Mouse (Mus musculus): ENCODE data around the gene Cacna2d3.

Gene Cacna2d3

DNA sequence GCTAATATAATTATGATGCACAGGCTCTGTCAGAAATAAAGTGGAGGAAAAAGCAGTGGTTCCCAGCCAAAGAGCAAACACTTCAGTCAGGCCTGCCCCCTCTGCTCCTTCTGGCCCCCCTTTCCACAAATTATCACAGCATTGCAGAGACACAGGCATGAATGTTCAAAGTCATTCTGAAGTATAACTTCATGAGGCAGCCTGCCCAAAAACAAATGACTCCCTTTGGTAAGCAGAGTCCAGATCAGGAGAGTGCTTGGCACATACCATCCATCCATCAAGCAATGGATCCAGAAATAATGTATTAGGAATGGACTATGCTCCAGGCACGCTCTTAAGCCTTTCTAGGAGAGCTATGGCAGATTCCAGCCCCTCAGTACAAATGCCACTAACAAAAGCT is 679.3 kb downstream of the Cacna2d3 start:
- no peak for DNase-seq

DNA sequence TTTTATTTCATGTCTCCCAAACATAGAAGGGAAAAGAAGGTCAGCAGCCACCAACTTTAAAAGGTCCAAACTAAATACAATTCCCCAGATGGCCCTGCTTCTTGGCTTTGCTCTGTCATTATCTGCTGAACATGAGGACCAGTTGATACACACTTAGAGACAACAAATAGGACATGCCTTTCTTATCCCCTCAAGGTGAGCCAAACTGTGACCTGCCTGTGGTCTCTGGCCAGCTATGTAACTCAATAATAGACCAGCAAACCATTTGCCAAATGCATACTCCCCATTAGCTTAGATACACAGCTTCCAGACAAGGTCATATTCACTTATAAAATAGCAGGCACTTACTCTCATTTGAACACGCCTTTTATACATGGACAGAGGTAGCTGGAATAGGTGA is 680.2 kb downstream of the Cacna2d3 start:
- DNase-seq: no peak

DNA sequence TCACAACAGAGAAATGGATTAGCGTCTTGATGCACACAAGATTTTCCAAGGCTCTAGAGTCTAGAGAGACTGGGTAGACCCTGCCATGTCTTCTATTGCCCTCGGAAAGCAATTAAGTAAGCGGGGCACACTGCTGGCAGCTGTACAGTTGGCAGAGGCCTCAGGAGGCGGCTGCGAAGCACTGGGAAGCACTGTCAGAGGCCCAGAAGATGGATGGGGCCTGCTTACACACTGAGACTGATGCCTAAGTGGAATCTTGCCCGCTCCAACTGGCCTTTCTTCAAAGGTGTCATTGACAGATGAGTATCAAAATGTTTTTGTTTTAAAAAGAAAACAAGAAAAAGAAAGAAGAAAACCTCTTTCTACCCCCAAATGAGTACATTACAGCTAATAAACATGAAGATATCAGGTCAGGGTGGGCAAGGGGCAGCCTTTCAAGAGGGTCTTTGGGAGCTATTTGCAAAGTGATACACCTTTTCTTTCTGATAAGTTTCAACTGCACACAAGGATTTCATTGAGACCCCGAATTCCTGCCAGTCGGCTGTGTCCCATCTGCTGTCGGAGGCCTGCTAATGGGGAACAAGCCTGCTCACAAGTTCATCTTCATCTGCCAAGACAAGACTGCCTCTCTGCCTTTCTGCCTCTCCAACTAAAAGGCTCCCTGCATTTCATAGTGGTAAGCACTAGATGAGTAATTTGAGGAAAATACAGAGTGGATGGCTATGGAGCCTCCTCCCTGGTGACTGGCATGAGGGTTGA is 680.9 kb downstream of the Cacna2d3 start:
- DNase-seq: no peak

DNA sequence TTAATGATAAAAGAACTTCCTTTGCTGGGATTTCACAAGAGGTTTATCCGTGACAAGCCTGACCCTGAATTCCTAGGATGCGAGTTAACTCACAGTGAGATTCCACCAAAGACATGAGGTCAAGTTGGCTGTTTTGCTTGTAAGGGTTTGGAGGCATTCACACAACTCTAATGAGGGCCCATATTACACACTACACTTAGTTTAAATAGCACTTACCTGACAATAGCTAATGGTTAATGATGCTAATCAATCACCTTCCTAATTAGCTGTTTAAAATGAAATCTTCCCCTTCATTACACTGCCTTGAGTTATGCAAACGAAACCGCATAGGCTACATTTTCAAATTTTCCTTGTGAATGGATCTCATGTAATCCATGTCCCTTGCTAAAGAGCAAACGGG is 683.4 kb downstream of the Cacna2d3 start:
- no peak for DNase-seq

DNA sequence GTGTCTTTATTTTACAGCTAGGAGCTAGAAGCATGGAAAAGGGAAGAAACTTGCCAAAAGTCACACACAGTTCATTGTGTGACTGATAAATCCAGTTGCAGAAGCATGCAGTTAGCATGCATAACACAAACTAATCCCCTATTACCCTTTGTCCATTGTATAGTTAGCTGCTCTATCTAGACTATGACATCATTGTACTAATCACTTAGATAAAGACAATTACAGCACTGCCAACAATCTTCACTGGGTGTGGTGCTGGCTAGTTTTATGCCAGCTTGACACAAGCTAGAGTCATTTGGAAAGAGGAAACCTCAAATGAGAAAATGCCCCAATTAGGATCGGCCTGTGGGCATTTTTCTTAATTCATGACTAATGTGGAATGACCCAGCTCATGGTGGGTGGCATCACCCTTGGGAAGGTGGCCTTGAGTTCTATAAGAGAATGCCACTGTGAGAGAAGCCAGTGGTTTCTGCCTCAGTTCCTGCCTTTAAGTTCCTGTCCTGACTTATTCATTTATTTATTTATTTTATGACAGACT is 689.7 kb downstream of the Cacna2d3 start:
- no peak for DNase-seq

DNA sequence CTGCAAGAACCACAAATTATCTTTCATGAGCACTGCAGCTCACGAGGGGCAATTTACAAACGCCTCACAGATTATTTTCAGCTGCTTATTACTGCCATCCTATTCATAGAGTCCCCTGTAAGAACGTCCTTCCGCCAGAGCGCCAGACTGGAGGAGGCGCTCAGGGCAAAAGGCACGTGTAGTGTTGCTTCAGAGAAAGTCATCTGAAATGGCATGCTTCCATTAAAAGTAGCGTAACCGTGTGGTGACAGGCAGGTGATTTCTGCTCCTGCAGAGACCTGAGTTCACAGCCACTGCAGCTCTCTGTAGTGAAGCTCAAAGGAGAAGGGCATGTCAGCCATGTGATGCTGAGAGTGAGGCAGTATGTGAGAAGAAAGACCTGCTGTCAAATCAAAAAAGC is 691.1 kb downstream of the Cacna2d3 start:
- no peak for DNase-seq

DNA sequence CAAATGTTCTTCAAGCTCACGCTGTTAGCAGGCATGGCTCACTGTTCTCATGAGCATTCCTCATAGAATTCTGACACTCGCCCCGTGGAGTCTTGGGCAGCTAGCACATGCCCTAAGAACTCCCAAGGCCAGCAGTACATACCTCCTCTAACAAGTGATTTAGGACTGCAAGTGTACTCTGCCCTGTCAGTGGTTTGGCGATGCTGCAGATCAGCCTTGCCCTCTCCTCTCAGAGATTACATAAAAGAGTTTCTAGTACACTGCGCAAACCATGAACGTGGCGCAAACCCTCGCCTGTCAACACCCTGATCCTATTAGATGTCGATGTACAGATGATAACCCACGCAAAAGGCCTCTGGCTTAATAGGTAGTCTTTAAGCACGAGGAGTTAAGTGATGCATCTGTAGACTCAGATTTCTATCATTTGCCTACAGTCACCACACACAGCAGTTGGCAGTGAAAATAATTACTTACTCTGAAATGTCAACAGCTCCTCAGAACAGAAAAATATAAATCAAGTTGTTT is 691.7 kb downstream of the Cacna2d3 start:
- DNase-seq: no peak

DNA sequence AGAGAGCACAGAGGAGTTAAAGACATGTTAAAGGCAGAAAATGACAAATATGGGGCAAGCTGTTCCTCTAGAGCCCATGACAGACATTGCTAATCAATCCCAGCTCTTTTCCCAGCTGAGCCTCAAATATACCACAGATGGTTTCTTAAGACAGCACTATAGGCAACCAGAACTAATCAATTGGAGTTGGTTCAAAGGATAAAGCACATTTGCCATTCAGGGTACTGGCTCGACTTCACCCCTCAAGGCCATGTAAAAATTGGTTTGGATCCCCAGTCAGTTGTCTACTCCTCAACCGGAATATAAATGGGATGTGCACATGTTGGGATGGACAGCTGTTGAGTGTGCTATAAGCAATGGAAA is 692.6 kb downstream of the Cacna2d3 start:
- DNase-seq: no peak

DNA sequence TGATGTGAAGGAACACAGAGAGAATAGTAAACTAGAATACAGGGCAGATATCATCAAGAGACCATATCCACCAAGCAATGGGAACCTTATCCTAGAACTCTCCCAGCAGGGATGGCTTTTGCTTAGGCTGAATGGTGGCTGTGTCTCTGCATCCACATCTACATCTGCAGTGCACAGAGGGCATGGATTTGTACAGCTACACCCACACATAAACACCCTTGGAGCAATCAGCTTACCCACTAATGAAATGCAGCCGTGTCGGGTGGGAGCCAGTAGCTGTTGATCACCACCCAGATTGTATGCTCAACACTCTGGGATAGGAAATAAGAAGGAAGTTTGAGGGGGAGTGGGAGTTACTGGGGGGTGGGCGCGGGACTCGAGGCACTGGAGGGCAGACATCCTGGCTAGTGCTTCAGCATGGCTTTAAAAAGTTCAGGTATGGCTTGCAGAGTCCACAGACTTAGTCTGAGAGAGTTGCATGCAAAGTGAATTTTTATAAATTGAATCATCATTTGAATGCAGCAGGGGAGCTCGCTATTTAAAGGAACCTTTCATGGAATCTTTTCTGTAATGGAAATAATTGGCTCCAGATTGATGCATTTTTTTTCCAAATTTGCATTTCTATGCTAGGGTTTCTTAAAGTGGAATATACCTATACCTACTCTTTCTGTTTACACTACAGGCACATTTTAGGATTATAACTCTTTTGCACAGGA is 693.1 kb downstream of the Cacna2d3 start:
- DNase-seq: no peak

DNA sequence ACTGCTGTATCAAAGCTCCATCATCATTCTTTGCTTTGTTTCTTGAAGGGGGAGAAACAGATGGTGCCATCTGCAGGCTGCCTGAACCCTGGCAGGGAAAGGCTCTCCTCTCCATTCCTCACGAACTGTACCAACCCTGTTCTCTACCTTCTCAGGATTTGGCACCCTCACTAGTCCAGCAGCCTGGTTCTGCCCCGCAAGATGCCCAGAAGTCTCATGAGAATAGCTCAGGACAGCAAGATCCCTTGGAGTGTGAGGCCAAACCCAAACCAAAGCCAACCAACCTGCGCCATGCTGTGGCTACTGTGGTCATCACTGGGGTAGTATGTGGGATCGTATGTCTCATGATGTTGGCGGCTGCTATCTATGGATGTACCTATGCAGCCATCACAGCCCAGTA is 694.4 kb downstream of the Cacna2d3 start:
- DNase-seq: no peak

DNA sequence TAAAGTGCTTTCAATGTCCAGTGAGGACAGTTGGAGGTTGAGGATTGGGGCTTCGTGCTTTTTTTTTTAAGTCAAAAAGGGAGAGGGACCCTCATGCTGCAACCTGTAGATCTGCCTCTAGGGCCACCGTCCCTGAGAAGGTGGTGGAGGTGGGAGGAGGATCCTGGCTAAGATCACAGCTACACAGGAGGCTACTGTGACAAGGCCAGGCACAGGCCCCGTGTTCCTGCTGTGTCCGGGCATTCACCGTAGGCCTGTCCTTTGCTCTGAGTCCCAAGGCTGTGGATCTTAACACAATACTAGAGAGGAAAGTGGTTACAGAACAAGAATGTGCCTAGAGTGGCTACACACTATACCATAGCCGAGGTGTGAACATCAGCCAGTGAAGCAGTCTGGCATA is 696.3 kb downstream of the Cacna2d3 start:
- DNase-seq: no peak

DNA sequence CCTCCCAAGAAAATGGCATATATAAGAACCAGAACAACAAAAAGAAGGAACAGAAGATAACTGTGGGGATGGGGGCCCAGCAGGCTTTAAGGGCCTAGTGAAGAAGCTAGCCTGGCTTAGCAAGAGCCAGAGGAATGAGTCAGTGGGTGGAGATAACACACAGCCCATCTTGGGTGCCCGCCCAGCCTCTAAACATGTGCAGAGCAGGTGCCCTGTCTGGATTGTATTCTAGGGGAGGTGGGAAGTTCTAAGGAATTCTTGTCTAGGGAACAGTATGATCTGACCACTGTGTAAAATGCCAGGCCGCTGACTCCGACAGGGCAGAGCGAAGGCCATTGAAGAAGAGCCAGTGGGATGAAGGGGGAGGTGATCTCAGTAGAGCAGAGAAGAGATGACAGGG is 698.4 kb downstream of the Cacna2d3 start:
- no peak for DNase-seq

DNA sequence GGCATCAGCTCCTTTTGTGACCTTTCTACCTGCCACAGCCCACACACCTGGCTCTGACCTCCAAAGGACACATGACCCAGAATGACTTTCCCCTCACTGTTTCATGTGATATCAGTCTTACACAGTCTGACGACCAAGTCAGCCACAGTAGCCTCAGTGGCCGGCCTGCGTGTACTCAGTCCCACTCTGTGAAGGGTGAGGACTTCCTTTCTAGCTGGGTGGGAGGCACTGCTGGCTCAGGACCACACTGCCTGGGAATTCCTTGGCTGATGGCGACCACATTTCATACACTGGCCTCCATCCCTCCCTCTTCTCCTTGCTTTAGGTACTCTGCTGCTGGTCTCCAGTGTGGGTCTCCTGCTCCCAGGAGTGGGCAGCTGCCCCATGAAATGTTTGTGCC is 700.4 kb downstream of the Cacna2d3 start:
- DNase-seq: no peak

DNA sequence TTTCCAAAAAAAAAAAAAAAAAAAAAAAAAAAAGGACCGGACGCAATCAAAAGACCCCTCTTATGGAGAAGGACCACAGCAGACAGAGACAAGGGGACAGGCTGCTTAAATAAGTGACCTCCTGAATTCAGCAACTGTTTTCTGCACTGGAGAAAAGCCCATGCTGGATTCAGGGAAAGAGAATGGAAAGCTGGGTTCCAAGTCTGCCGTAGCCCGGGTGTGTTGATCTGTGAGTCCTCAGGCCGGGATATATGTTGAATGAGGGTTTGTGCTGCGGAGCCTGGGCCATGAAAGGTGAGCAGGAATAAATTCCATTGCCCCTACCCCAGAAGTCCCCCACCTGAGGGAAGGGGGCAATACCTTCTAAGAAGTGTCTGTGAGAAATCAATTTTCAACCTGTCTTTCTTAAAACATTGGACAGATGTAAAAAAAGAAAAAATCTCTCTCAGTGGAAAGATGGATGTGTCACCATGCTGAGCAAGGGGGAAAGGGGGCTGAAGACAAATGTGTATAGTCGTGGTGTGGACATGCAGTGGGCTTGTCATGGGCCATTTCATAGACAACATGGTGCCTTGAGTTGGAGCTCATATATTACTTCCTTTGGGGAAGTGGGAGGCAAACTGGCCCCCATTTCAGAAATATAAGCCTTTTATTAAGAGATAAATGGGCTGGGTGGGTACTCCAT is 703.2 kb downstream of the Cacna2d3 start:
- DNase-seq: no peak

DNA sequence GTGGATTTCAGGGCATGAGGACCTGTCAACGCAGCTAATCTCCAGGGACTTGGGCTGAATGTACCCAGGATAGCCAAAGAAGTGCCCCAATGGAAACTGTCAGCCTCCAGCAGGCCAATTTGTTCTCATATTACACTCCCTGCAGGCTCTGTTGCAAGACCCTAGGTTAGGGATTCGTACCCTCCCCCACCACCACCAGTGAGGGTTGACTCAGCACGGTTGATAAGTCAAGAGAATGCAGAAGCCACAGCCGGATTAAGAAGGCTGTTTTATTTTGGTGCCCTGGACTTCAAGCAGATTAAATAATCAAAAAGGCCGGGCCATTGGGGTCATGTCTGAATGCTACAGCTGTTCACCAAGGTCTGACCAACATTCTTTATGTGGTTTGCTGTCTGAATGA is 703.8 kb downstream of the Cacna2d3 start, which contains the start of gene Lrtm1:
Gene Lrtm1, plus strand, starts transcription at position 326 of the 400 bp plus-strand sequence.
- DNase-seq: no peak

DNA sequence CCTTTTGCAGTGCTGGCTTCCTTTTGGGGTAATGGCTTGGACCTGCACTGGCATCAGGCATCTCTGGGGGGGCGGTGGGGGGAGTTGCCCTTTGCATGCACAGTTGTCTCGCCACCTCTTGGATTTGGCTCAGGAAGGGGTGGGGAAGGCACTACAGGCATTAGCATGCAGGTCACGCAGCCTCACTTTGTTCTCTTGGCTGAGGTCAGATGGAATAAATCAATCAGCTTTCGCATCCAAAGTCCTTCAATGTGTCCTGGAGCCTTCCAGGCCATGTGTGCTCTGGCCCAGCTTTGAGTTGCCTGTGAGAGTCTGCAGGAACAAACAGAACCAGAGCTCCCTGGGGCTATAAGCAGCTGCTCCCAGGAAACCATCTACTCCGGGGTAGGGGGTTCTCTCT is 705.8 kb downstream of the Cacna2d3 start:
- DNase-seq: no peak

DNA sequence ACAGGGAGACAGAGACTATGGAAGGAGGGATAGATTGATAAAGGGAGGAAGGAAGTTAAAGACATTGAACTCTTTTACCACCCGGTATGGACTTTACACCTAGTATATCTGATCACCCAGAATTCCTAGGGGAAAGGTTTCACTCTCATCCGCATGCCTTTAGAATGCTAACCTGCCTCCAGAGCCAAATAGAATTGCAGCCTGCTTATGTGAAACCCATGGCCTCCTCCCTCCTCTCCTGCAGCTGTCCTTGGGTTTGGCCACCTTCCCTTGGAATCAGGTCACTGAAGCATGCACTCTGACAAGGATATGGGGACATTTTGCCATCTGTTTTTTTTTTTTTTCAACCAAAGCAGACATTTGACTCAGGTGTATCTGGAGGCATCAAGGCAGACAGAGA is 707.0 kb downstream of the Cacna2d3 start:
- no peak for DNase-seq

DNA sequence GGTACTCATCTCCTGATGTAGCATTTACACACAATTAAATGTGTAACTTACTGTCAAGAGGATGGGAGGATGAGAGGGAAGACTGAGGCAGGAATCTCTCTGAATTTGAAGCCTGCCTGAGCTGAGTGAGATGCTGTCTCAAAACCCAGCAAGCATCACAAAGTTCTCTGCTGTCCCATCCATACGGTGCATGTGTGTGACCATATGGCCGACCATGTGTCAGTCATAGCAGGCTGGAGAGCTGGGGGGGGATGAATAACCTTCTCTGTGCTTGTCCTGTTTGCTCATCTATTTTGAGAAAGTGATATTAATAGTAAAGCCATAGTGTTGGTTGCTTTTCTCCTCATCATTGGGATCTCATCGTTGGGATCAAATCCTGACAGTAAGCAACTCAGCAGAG is 708.5 kb downstream of the Cacna2d3 start:
- DNase-seq: no peak

DNA sequence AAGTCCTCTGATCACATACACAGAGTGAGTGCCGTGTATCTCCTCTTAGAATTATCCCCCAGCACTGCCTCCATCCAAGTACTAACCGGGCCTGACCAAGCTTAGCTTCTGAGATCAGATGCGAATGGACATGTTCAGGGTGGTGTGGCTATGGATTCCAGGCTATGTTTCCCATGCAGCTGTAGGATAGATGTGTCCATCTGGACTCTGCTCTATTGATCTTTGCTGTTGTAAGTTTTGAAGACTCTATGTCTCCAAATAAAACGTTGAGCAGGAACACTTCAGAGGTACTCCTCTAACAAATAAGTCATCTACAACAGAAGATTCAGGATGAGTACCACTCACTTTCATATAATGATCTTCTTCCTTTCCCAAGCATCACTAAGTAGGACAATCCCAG is 712.0 kb downstream of the Cacna2d3 start:
- no peak for DNase-seq

DNA sequence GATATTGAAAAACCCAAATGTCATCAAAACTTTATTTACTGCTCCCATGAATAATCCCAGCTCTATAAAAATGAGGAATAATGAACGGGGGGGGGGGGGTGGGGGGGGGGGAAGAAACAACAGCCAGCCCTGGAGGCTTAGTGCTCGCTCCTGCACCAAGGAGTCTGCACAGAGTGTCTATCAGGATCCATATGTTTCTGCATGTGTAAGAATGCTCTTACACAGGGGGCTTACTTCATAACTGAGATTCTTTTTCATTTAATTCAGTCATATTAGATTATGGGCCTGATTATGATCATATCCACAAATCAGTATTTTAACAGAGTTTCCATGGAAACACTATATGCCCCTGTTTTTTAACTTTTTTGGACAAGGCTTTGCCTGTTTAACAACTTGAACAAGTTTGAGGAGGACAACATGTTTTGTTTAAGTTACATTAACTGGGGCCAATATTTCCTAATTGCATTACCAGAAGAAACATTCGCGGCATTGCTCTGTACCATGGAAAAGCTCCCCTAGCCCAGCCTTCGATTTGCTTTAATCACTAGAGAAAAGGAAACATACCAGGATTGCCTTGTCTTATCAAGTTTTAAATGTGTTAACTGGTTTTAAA is 716.3 kb downstream of the Cacna2d3 start:
- DNase-seq: no peak

DNA sequence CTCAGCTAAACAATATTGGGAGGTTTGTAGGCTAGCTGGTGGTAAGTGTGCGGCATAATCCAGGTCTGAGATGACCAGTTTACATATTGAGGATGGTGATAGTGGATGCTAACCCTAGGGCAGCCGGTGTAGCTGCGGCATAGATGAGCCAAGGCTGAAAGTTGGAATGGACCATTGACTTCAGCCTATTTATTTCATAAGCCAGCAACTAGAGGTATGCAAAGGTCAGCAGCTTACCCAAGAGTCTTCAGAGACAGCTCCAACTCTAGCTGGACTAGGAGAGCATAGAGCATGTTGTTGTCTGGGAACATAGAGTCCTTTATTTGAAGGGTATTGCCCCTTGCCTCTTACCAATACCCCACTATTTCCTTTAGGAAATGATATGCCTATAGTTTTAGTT is 725.1 kb downstream of the Cacna2d3 start:
- no peak for DNase-seq

DNA sequence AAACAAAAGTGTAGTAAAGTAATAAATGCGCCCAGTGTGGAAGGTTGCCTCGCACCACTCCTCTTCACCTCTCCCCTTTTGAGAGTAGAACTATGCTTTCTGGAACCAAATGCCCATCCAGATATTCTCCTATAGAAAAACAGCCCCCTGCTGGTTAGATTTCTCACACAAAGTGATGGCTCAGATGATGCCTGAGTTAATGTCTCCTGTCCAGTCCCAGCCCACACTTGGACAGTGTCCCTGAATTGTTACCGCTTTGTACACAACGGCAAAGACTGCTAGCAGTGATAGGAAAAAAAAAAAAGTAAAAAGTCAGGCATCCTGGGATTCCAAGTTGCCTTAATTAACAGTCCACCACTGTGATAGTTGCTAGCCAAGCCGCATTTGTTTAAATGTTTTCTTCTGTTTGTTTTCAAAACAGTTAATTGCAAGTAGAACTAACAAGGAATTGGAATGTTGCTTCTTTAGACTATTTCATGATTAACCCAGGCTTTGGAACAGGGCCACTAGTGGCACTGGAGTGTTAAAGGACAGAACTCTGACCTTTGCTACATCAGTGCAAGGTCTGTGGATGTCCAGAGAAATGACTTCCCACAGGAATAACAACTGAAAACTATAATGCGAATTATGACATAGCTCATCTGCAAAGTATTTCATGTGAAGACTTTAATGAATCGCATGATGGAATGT is 733.3 kb downstream of the Cacna2d3 start:
- DNase-seq: no peak
